Mouse (Mus musculus): ENCODE measurements around the gene Gimap8.

Gimap8 gene

GRCm38 (mm10) chr6:48637811-48638500, 9.1 kb upstream of the Gimap8 start:
- no peak for DNase-seq (ENCODE audit: extremely low spot score)

DNA sequence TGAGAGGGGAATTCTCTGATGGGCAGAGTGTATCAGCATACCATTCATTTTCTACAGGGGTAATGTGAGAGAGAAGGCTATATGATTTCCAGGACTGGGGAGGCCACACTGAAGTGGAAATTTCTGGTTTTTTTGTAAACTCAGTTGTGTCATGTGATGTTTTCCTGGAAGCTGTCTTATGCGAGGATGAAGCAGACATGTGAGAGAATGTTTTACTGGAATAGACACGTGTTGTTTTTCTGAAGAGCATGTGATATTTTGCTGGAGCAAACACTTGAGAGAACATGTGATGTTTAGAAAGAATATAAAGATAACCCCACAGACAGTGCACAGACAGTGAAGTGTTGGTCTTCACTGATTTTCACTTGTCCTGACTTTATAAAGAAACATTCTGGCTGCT, 8.5 kb upstream of the Gimap8 start:
- DNase-seq (ENCODE audit: extremely low spot score), result no peak

- DNase-seq (ENCODE audit: extremely low spot score), result no peak
Observed at GRCm38 (mm10) chr6:48641391-48641790, 5.6 kb upstream of the Gimap8 start.

DNA sequence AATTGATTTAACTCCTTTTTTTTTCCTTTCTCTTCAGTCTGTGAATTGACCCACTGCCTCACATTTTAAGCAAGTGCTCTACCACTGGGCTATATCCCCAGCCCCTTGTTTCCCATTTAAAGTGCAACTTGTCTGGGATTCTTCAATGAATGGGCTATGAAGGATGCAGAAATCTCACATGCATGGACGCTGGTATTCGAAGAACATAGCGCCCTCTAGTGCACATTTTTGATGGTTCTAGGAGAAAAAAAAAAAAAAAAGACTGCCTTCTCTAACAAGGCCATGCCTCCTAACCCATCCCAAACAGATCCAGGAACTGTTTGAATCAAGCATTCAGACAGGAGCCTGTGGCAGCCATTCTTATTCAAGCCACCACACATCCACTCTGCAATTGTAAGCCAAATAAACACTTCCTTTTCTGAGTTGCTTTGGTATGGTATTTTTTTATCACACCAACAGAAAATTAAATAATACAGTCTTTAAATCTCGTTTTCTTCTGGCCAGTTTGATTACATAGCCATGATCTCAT, 4.2 kb upstream of the Gimap8 start:
- peak; percentile 64 for DNase-seq (ENCODE audit: extremely low spot score)

GRCm38 (mm10) chr6:48645660-48646308, 1.2 kb upstream of the Gimap8 start:
- DNase-seq (ENCODE audit: extremely low spot score), result peak; percentile 67

DNA sequence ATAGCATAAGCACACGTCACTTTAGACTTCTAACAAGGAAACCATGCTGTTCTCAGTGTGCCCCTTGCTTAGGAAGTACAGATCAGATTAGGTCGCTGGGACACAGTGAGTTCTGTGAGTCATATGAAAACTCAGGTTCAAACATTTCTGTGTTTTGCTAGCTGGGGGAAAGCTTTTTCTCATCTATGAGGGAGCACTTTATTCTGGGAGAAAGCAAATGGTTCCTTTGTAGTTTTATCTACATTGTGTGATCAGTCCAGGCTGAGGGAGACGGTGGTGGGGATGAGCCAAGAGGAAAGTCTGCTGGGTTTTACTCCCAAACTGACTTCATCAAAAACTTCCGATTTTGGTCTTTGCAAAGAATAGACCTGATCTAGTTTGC, 734 bp upstream of the Gimap8 start:
- no peak for DNase-seq (ENCODE audit: extremely low spot score)

- no peak for DNase-seq (ENCODE audit: extremely low spot score)
Observed at GRCm38 (mm10) chr6:48647611-48648010, 577 bp downstream of the Gimap8 start.

DNA sequence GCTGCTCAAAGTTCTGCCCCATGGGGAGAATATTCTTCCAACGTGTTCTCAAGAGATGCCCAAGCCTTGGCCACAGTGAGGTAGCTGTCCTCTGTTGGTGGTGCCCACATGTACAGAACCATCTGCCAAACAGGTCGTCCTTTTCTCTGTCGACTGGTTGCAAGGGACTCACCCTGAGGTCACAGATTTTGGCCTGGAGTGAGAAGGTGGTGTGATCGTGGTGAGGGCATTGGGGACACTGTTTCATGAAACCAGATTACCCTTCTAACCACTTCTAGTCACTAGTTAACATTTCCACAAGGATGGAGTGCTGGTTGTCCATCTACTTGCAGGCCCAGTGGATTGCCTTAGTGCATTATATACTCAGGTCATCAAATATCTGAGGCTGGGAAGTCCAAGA, 1.7 kb downstream of the Gimap8 start:
- DNase-seq (ENCODE audit: extremely low spot score), result no peak

GRCm38 (mm10) chr6:48650041-48650440, 3.0 kb downstream of the Gimap8 start:
- DNase-seq (ENCODE audit: extremely low spot score), result no peak

GRCm38 (mm10) chr6:48658721-48659120, 11.7 kb downstream of the Gimap8 start:
- no peak for DNase-seq (ENCODE audit: extremely low spot score)

DNA sequence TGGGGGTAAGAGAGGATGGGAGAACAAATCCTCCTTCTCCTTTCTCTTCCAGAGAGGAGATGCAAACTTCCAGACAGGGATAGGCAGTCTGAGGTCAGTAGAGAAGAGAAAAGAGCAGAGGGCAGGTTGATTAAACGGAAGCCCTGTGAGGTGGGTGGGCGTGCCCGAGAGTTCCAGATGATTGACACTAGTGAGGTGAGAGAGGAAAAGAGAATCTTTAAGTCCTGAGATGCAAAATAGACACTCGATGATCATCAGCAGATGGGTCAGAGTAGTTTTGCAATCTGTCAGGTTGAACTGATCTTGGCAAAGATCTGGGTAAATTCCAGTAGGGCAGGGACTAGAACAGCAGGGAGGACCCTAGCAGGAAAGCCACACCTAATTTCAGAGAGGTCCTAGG, 17.7 kb downstream of the Gimap8 start:
- DNase-seq (ENCODE audit: extremely low spot score), result no peak

GRCm38 (mm10) chr6:48665471-48665870, 18.4 kb downstream of the Gimap8 start:
- DNase-seq (ENCODE audit: extremely low spot score), result no peak

DNA sequence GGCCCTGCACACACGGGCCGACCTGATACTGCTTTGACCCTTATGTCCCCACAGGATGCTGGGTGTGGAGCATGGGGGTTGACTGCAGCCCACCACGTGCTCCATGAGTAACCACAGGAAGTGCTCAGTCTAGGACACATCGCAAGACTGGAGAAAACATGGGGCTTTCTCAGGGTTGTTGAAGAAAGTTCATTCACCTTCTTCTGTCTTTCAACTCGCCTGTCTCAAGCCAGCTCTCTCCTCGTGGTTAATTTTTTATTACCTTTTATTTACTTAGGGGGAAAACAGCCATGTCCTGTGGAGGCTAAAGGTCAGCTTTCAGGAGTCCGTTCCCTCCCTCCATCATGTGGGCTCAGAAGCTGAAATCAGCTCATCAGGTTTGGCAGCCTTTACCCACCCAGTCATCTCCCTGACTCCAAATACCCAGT, 19.1 kb downstream of the Gimap8 start:
- DNase-seq (ENCODE audit: extremely low spot score), result no peak

- DNase-seq (ENCODE audit: extremely low spot score), result no peak
Observed at GRCm38 (mm10) chr6:48668022-48668421, 21.0 kb downstream of the Gimap8 start.

DNA sequence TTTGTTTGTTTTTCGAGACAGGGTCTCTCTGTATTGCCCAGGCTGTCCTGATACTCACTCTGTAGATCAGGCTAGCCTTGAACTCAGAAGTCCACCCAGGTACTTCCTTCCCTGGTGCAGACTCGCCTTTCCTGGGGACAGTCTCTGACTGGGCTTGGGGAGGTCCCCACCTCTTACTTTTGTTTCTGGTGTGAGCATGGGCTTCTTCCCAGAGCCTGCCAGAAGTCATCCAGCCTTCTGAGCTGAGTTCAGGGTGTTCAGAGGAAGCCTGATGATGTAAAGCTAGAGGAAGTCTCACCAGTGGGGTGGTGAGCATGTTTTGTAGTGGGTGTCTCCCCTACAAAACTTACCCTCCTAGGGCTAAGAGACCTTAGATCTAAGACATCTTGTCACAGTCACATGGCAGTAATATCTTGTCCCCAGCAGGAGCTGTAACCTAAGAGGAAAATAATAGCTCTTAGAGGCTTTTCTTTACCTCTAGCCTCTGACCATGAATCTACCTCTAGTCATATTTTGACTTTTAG, 22.5 kb downstream of the Gimap8 start:
- no peak for DNase-seq (ENCODE audit: extremely low spot score)

- no peak for DNase-seq (ENCODE audit: extremely low spot score)
Observed at GRCm38 (mm10) chr6:48674291-48675058, 27.4 kb downstream of the Gimap8 start.

DNA sequence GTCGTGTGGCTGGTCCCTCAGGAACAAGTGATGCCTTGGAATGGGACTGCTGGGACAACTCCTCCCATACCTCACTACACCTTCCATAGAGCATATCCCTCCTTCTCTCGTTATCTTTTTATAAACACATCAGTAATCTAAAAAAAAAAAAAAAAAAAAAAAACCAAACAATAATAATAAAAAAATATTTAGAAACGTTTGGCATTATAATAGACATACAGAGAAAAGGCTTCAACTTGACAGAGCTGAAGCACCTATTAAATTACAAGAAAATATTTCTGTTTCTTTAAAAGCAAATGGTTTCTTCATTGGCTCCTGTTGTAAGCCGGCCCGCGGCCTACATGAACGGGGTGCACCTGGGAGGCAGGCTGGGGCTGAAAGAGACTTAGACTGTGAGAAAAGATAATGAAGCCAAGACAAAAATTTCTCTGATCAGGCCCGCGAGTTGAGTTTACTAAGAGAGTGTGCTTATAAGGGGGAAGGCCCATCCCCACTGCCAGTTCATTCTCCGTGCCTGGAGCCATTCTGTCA, 28.4 kb downstream of the Gimap8 start:
- DNase-seq (ENCODE audit: extremely low spot score), result no peak

GRCm38 (mm10) chr6:48675931-48676859, 29.2 kb downstream of the Gimap8 start, which contains the start of gene Gimap9:
Gene Gimap9 (plus strand): TSS chr6:48676129.
- peak; percentile 45 for DNase-seq (ENCODE audit: extremely low spot score)

DNA sequence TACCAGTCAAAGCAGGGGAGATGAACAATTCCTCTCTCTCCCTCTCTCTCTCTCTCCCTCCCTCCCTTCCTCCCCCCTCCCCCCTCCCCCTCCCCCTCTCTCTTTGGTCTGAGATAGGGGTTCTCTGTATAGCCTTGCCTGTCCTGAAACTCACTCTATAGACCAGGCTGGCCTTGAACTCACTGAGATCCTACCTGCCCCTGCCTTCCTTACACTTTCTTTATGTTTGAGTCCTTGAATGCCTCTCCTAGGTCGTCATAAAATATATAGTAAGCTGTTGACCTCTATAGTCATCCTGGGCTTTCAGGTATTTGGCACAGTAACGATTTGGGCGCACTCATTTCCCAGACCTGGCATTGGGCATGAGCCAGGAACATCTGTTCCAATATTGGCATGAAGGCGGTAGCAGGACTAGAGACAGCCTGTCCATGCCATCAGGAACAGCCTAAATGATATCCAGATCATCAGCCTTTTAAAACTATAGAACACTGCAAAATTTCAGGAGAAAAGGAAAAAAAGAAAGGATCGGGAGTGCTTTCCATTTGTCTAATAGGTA, 29.9 kb downstream of the Gimap8 start:
- DNase-seq (ENCODE audit: extremely low spot score), result no peak

GRCm38 (mm10) chr6:48677492-48678345, 30.7 kb downstream of the Gimap8 start:
- DNase-seq (ENCODE audit: extremely low spot score), result no peak
